Mouse (Mus musculus): ENCODE data around the gene Tesc. TPM values are rescaled to one million over a fixed set of nuclear protein-coding genes. Genes with fewer than 3 reads are reported as not detected.

Gene Tesc
- total and polyA plus RNA-seq, 2 experiments from 2014 or later: 3.8 to 6.9 TPM

DNA sequence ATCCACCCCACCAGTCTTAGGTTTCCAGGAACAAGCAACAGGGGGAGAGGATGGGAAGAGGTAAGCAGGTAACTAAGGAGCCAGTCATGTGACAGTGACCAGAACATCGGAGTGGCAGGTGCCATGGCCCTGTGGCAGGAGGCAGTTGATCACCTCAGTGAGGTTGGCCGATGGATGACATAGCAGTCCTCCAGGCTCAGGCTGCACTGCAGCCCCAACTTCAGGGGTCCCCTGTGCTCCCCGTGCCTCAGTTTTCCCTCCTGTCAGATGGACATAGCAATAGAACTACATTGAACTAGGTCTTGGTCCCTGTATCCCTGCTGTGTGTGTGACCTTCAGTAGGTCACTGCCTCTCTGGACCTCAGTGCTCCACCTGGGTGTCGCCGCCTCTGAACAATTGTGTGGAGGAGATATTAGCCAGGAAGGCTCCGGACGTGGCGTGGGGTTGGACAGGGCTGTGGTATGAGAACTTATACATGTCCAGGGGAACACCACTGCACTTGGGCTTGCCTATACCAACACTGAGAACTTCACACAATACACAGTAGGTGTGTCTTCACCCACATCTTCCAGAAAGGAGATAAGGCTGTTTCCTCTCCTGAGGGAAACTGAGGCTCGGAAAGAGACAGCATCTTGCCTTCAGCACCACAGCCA is 2.6 kb downstream of the Tesc start:
- Histone ChIP-seq H3K27me3 (ENCODE audit: insufficient read depth, low read length) (peaks cover 34% of the 10 kb centered on the region), H3K9me3 (ENCODE audit: low read length) (no peaks in the 10 kb centered on the region; the same call in 1 of the 2 replicates), H3K4me3 (ENCODE audit: low read length) (no peak overlapping the region), H3K36me3 (ENCODE audit: insufficient read depth, low read length) (no peaks in the 10 kb centered on the region), H3K9ac (replicated peaks; ENCODE audit: low read length) (no peak overlapping the region), H3K4me1 (ENCODE audit: insufficient read depth, low read length) (peaks cover 8% of the 10 kb centered on the region), H3K27ac (no peak overlapping the region), H3K4me2 (ENCODE audit: low read depth, low read length) (no peak overlapping the region)
- DNase-seq (ENCODE audit: low spot score) (no peak), ATAC-seq (no peak)
- 94% methylated on average over 9 of the region's 9 CpGs for WGBS
- TF ChIP-seq CTCF (IDR thresholded peaks at IDR 0.05; ENCODE audit: low read depth): no peak

DNA sequence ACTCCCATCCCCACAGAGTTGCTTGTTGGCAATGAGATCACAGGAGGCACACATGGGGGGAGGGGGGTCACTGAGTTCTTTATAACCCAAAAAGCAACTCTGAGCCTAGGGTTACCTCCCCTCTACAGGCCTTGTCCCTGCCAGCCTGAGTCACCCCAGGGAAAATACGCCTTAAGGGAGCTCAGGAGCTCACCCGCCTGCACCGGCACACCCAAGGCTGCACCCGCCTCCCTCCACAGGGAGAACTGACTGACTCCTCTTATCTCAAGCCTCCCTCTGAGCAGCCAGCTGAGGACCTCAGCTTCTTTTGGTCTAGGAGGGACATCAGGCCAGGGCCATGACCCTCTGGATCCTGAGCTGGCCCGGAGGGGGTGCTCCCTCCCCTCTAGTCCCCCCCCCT is 3.5 kb downstream of the Tesc start:
- no peak overlapping the region for H3K4me3 ChIP-seq (ENCODE audit: low read length)
- no peak overlapping the region for H3K9ac ChIP-seq (replicated peaks; ENCODE audit: low read length)
- whole genome bisulfite sequencing: 65% methylated on average over 5 of the region's 5 CpGs
- no peak overlapping the region for H3K27ac ChIP-seq
- no peak for TF ChIP-seq CTCF (IDR thresholded peaks at IDR 0.05; ENCODE audit: low read depth)
- ATAC-seq: no peak
- H3K4me2 ChIP-seq (ENCODE audit: low read depth, low read length): no peak overlapping the region
- no peak for DNase-seq (ENCODE audit: low spot score)
- no peaks in the 10 kb centered on the region for H3K36me3 ChIP-seq (ENCODE audit: insufficient read depth, low read length)
- no peaks in the 10 kb centered on the region; the same call in 1 of the 2 replicates for H3K9me3 ChIP-seq (ENCODE audit: low read length)
- H3K4me1 ChIP-seq (ENCODE audit: insufficient read depth, low read length): peaks cover 8% of the 10 kb centered on the region
- H3K27me3 ChIP-seq (ENCODE audit: insufficient read depth, low read length): peaks cover 34% of the 10 kb centered on the region

DNA sequence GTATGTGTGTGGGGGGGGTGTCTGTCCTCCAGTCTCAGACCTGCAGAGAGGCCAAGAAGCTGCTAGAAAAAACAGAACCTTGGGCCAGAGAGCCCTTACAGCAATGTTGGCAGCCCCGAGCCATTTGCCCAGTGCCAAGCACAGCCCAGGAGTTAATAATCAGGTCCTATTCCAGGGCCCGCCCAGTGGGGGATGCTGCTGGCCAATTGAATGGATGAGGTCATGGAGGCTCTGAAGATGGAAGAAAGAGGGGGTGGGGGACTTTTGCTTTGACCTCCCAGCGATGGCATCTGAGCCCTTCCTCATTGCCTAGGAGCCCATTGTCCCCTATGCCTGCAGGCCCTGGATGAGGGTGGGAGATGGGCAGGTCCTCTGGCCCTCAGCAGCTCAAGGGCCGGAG is 4.0 kb downstream of the Tesc start:
- 28% methylated on average over 4 of the region's 4 CpGs for WGBS
- no peak overlapping the region for H3K9ac ChIP-seq (replicated peaks; ENCODE audit: low read length)
- DNase-seq (ENCODE audit: low spot score) (peak; percentile 39), ATAC-seq (0 out of 2 replicates have a peak, but pooled peaks have one; percentile 54)
- H3K27me3 ChIP-seq (ENCODE audit: insufficient read depth, low read length): peaks cover 34% of the 10 kb centered on the region
- H3K4me3 ChIP-seq (ENCODE audit: low read length): no peak overlapping the region
- no peak overlapping the region for H3K27ac ChIP-seq
- no peak overlapping the region for H3K4me2 ChIP-seq (ENCODE audit: low read depth, low read length)
- no peak for TF ChIP-seq CTCF (IDR thresholded peaks at IDR 0.05; ENCODE audit: low read depth)
- H3K36me3 ChIP-seq (ENCODE audit: insufficient read depth, low read length): no peaks in the 10 kb centered on the region
- H3K4me1 ChIP-seq (ENCODE audit: insufficient read depth, low read length): peaks cover 8% of the 10 kb centered on the region
- H3K9me3 ChIP-seq (ENCODE audit: low read length): no peaks in the 10 kb centered on the region; the same call in 1 of the 2 replicates

DNA sequence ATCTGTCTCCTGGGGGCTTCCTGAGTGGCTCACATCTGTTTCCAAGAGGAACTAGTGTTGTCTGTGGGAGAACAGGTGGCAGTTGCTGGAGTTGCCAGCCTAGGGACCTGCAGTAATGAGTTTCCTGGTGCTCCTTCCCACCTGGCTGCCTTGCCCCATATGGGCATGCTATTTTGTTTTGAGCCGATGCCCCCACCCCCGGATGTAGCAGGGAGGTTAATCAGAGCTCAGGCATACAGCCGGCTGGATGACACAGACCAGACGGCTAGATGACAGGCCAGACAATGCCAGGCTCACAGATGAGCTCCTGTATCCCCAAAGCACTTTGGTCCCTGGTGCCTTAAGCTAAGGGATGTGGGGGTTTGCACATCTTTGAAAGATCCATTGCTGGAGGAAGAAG is 5.8 kb downstream of the Tesc start:
- no peaks in the 10 kb centered on the region; the same call in 1 of the 2 replicates for H3K9me3 ChIP-seq (ENCODE audit: low read length)
- H3K4me1 ChIP-seq (ENCODE audit: insufficient read depth, low read length): peaks cover 9% of the 10 kb centered on the region; the same call in 1 of the 2 replicates
- TF ChIP-seq CTCF (IDR thresholded peaks at IDR 0.05; ENCODE audit: low read depth): no peak
- no peak overlapping the region for H3K4me3 ChIP-seq (ENCODE audit: low read length)
- H3K27ac ChIP-seq: no peak overlapping the region
- 40% methylated on average over 4 of the region's 4 CpGs for WGBS
- ATAC-seq: no peak
- DNase-seq (ENCODE audit: low spot score): no peak
- no peak overlapping the region for H3K9ac ChIP-seq (replicated peaks; ENCODE audit: low read length)
- peaks cover 21% of the 10 kb centered on the region for H3K27me3 ChIP-seq (ENCODE audit: insufficient read depth, low read length)
- no peaks in the 10 kb centered on the region for H3K36me3 ChIP-seq (ENCODE audit: insufficient read depth, low read length)
- no peak overlapping the region for H3K4me2 ChIP-seq (ENCODE audit: low read depth, low read length)

DNA sequence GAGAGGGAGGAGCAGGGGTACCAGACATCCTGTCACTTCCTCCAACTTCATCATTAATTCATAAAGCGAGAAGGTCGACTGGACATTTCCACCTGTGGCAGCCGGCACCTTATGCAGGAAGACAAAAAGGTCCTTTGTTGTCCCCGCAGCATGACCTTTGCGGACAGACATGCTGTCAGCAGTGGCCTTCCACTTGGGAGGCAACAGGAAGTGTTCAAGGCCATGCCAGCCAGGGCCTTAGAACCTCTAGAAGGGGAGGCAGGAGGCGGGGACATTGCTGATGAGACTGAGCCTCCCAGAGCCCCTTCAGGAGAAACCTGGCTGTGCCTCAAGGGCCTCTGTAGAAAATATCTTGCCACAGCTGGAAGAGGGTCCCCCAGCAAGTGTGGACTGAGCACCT is 6.2 kb downstream of the Tesc start:
- Histone ChIP-seq H3K27me3 (ENCODE audit: insufficient read depth, low read length) (peaks cover 17% of the 10 kb centered on the region), H3K27ac (no peak overlapping the region), H3K4me1 (ENCODE audit: insufficient read depth, low read length) (peaks cover 9% of the 10 kb centered on the region; the same call in 1 of the 2 replicates), H3K36me3 (ENCODE audit: insufficient read depth, low read length) (no peaks in the 10 kb centered on the region), H3K4me2 (ENCODE audit: low read depth, low read length) (no peak overlapping the region), H3K4me3 (ENCODE audit: low read length) (no peak overlapping the region), H3K9ac (replicated peaks; ENCODE audit: low read length) (no peak overlapping the region), H3K9me3 (ENCODE audit: low read length) (no peaks in the 10 kb centered on the region; the same call in 1 of the 2 replicates)
- TF ChIP-seq CTCF (IDR thresholded peaks at IDR 0.05; ENCODE audit: low read depth): no peak
- no peak for DNase-seq (ENCODE audit: low spot score)
- ATAC-seq: no peak
- 70% methylated on average over 6 of the region's 6 CpGs for WGBS

DNA sequence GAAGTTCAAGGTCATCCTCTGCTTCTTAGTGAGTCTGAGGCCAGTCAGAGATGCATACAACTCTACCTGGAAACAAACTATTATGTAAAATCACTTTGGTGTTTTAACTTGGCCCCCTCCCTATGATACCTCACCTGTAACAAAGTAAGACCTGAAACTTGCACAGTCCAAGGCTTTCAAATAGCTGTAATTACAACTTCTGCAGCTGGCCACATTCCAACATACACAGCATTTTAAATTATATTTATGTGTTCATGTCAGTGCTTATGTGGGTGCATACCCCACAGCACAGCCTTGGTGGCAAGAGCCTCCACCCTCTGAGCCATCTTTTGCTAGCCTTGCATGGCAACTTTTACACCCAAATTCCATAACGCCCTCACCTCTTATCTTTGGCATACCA is 7.1 kb downstream of the Tesc start:
- no peak for TF ChIP-seq CTCF (IDR thresholded peaks at IDR 0.05; ENCODE audit: low read depth)
- 87% methylated on average over 1 of the region's 1 CpGs for WGBS
- H3K4me2 ChIP-seq (ENCODE audit: low read depth, low read length): no peak overlapping the region

DNA sequence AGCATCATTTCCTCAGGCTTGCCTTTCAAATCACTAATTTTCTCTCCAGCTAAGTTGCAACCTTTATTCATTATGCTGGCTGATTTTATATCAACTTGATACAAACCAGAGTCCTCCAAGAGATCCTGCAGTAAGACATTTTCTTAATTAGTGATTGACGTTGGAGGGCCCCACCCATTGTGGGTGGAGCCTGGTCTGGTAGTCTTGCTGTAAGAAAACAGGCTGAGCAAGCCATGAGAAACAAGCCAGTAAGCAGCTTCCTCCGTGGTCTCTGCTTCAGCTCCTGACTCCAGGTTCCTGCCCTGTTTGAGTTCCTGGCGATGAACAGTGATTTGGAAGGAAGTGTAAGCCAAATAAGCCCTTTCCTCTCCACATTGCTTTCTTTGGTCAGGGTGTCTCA is 8.2 kb downstream of the Tesc start:
- no peaks in the 10 kb centered on the region for H3K27me3 ChIP-seq (ENCODE audit: insufficient read depth, low read length)
- no peak for TF ChIP-seq CTCF (IDR thresholded peaks at IDR 0.05; ENCODE audit: low read depth)
- DNase-seq (ENCODE audit: low spot score): no peak

More for the DNA sequence above, 7.1 kb downstream of the Tesc start:
- H3K9ac ChIP-seq (replicated peaks; ENCODE audit: low read length): no peak overlapping the region
- H3K4me1 ChIP-seq (ENCODE audit: insufficient read depth, low read length): peaks cover 16% of the 10 kb centered on the region; the same call in 1 of the 2 replicates
- H3K9me3 ChIP-seq (ENCODE audit: low read length): no peaks in the 10 kb centered on the region; the same call in 1 of the 2 replicates
- H3K27me3 ChIP-seq (ENCODE audit: insufficient read depth, low read length): peaks cover 9% of the 10 kb centered on the region; the same call in 1 of the 2 replicates
- H3K36me3 ChIP-seq (ENCODE audit: insufficient read depth, low read length): no peaks in the 10 kb centered on the region
- H3K4me3 ChIP-seq (ENCODE audit: low read length): no peak overlapping the region
- DNase-seq (ENCODE audit: low spot score) (no peak), ATAC-seq (no peak)
- H3K27ac ChIP-seq: no peak overlapping the region

More for the DNA sequence above, 8.2 kb downstream of the Tesc start:
- no peaks in the 10 kb centered on the region; the same call in 1 of the 2 replicates for H3K9me3 ChIP-seq (ENCODE audit: low read length)
- 59% methylated on average over 3 of the region's 3 CpGs for WGBS
- no peak overlapping the region for H3K4me3 ChIP-seq (ENCODE audit: low read length)
- no peak for ATAC-seq
- no peak overlapping the region for H3K4me2 ChIP-seq (ENCODE audit: low read depth, low read length)
- no peaks in the 10 kb centered on the region for H3K36me3 ChIP-seq (ENCODE audit: insufficient read depth, low read length)
- H3K9ac ChIP-seq (replicated peaks; ENCODE audit: low read length): no peak overlapping the region
- peaks cover 16% of the 10 kb centered on the region; the same call in 1 of the 2 replicates for H3K4me1 ChIP-seq (ENCODE audit: insufficient read depth, low read length)
- no peak overlapping the region for H3K27ac ChIP-seq
